Mouse (Mus musculus): ENCODE results near the gene Ano8. TPM values are rescaled to one million over a fixed set of nuclear protein-coding genes. Genes with fewer than 3 reads are reported as not detected.

Ano8 gene
- polyA plus RNA-seq, 1 experiment from 2014 or later, result 2.3 TPM

DNA sequence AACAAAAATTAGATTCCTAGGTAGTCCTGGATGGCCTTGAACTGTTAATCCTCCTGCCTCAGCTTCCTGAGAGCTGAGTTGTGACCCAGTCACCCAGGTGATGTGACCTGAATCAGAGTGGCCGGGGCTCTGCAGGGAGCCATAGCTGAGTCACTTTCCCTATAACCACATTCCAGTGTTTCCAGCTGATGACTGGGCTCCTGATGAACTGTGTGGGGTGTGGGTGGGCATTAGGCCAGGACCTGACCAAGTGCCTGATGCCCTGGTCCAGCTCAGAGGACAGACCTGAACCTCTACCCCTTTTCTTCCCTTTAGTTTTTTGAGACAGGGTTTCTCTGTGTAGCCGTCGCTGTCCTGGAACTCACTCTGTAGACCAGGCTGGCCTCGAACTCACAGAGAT lies 19.6 kb upstream of the Ano8 start:
- no peak for ATAC-seq
- Histone ChIP-seq H3K4me3 (ENCODE audit: low read length) (no peak overlapping the region), H3K27me3 (replicated peaks; ENCODE audit: control insufficient read depth, insufficient read depth, low read length) (peaks cover 28% of the 10 kb centered on the region), H3K27ac (ENCODE audit: low read depth, low read length) (no peak overlapping the region), H3K9me3 (ENCODE audit: control insufficient read depth, low read length) (no peaks in the 10 kb centered on the region), H3K4me2 (ENCODE audit: low read length) (no peak overlapping the region), H3K9ac (ENCODE audit: low read depth, low read length) (no peak overlapping the region), H3K4me1 (ENCODE audit: control insufficient read depth, insufficient read depth, low read depth, low read length) (peaks cover 2% of the 10 kb centered on the region; the same call in 1 of the 2 replicates), H3K36me3 (ENCODE audit: control insufficient read depth, insufficient read depth, low read length) (no peaks in the 10 kb centered on the region)
- WGBS, result 98% methylated on average over 4 of the region's 4 CpGs

DNA sequence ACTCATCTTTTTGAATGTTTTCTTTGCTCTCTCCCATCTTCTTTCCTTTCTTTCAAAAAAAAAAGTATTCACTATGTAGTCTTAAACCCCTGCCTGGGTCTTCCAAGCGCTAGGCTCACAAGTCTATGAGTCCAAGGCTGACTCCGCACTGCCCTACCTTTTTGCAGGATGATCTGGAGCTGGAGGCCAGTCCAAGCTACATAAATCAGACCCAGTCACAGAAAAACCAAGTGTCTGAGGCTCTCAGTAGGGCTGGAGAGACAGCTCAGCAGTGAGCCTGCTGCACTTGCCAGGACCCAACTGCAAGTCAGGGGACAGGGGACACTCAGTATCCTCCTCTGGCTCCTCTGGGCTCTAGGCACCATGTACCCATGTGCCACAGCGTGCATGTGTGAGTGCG lies 18.6 kb upstream of the Ano8 start:
- Histone ChIP-seq H3K9ac (ENCODE audit: low read depth, low read length) (no peak overlapping the region), H3K9me3 (ENCODE audit: control insufficient read depth, low read length) (no peaks in the 10 kb centered on the region), H3K36me3 (ENCODE audit: control insufficient read depth, insufficient read depth, low read length) (no peaks in the 10 kb centered on the region), H3K27ac (ENCODE audit: low read depth, low read length) (no peak overlapping the region), H3K4me3 (ENCODE audit: low read length) (no peak overlapping the region), H3K4me2 (ENCODE audit: low read length) (no peak overlapping the region), H3K27me3 (replicated peaks; ENCODE audit: control insufficient read depth, insufficient read depth, low read length) (peaks cover 25% of the 10 kb centered on the region), H3K4me1 (ENCODE audit: control insufficient read depth, insufficient read depth, low read depth, low read length) (peaks cover 2% of the 10 kb centered on the region; the same call in 1 of the 2 replicates)
- WGBS, result 94% methylated on average over 4 of the region's 4 CpGs
- ATAC-seq, result no peak

DNA sequence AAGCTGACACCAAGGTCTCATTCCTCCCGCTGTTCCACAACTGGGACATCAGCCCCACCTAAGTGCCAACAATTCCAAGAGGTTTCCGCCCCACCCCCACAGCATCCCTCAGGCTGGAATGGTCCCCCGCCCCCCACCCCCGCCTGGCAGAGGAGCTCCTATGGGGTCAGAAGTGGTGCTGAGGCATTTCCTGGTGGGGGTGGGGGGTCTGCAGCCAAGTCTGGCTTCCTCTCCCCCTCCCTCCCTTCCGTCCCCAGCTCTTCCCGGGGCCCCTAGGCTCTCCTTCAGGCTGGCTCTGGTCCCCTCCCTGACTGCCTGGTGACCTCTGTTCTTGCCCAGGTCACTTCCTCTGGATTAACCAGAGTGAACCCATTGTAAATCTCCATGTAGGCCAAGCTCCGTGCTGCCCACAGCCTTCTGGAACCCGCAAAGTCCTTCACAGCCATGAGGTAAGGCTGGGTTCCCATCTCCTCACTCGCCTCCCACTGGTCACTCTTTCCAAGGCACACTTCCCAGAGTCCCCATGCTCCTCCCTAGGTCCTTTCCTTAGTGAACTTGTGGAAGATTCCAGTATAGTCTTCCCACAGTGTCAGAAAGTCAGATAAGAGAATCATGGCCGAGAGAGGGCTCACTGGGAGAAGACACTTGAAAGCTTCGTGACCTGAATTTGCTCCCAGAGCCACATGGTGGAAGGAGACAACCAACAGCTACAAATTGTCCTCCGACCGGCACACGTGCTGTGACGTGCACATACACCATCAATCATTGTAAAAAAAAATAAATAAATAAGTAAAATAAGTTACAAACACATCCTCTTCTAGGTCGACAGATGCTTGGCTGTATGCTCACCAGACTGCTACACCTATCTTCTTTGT lies 13.3 kb upstream of the Ano8 start:
- Histone ChIP-seq H3K4me1 (ENCODE audit: control insufficient read depth, insufficient read depth, low read depth, low read length) (peaks cover 6% of the 10 kb centered on the region), H3K4me3 (ENCODE audit: low read length) (no peak overlapping the region), H3K9me3 (ENCODE audit: control insufficient read depth, low read length) (no peaks in the 10 kb centered on the region), H3K9ac (ENCODE audit: low read depth, low read length) (no peak overlapping the region), H3K27ac (ENCODE audit: low read depth, low read length) (no peak overlapping the region), H3K4me2 (ENCODE audit: low read length) (no peak overlapping the region), H3K27me3 (replicated peaks; ENCODE audit: control insufficient read depth, insufficient read depth, low read length) (no peaks in the 10 kb centered on the region), H3K36me3 (ENCODE audit: control insufficient read depth, insufficient read depth, low read length) (0 out of 2 replicates have a peak, but pooled peaks cover under 1% of the 10 kb centered on the region)
- ATAC-seq, result no peak
- WGBS, result 38% methylated on average over 16 of the region's 16 CpGs

DNA sequence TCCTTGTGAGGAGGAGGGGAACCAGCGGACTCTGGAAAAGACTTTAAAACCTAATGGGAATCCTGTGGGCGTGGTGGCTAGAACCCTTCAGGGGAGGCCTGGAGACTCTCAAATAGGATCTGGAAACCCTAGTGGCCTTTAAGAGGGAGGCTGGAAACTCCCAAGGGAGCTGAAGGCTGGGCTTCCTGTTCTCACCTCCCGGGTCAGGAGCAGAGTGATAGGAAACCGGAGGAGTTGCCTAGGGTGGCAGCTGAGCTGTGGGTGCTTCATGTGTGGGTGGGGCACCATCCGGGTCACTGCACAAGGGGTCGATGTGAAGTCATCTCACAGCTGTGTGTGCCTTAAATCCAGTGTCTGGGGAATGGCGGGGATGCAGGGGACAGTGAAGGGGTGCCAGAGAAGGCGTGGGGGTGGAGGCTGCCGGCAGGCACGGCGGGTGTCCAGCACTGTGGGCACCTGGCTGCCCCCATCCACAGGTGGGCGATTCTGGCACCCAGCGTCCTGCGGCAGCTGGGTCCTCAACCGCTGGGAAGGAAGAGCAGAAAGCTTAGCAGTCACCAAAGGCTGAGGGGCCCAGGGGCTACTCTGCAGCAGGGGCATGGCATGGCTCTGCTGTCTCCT lies 12.2 kb upstream of the Ano8 start:
- H3K9me3 ChIP-seq (ENCODE audit: control insufficient read depth, low read length), result no peaks in the 10 kb centered on the region
- H3K4me1 ChIP-seq (ENCODE audit: control insufficient read depth, insufficient read depth, low read depth, low read length), result peaks cover 6% of the 10 kb centered on the region
- no peak overlapping the region for H3K4me3 ChIP-seq (ENCODE audit: low read length)
- ATAC-seq, result no peak
- H3K9ac ChIP-seq (ENCODE audit: low read depth, low read length), result no peak overlapping the region
- 34% methylated on average over 12 of the region's 15 CpGs for WGBS
- H3K36me3 ChIP-seq (ENCODE audit: control insufficient read depth, insufficient read depth, low read length), result peaks cover 5% of the 10 kb centered on the region
- no peaks in the 10 kb centered on the region for H3K27me3 ChIP-seq (replicated peaks; ENCODE audit: control insufficient read depth, insufficient read depth, low read length)
- H3K27ac ChIP-seq (ENCODE audit: low read depth, low read length), result no peak overlapping the region
- no peak overlapping the region for H3K4me2 ChIP-seq (ENCODE audit: low read length)

DNA sequence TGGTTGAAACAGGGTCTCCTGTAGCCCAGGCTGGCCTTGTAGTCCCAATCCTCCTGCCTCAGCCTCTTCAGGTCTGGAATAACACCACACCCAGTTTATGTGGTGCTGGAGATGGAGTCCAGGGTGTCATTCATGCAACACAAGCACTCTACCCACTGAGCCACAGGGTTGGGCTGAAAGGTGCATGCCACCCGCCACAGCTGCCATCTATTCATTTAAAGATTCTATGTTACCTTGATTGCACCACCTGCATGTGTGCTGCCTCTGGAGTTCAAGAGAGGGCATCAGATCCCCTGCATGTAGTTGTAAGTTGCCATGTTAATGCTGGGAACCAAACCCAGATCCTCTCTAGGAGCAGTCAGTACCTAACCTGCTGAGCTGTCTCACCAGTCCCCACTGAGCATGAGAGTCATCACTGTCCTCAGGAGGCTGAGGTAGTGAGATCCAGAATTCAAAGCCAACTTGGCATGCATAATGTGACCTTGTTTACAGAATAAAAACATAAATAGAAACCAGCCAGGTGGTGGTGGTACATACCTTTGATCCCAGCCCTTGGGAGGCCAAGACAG lies 11.4 kb upstream of the Ano8 start:
- H3K9me3 ChIP-seq (ENCODE audit: control insufficient read depth, low read length), result no peaks in the 10 kb centered on the region
- no peak overlapping the region for H3K9ac ChIP-seq (ENCODE audit: low read depth, low read length)
- peaks cover 6% of the 10 kb centered on the region for H3K4me1 ChIP-seq (ENCODE audit: control insufficient read depth, insufficient read depth, low read depth, low read length)
- H3K27ac ChIP-seq (ENCODE audit: low read depth, low read length), result 0 out of 2 replicates have a peak overlapping the region, but pooled peaks have one; percentile 17
- peaks cover 13% of the 10 kb centered on the region for H3K36me3 ChIP-seq (ENCODE audit: control insufficient read depth, insufficient read depth, low read length)
- no peaks in the 10 kb centered on the region for H3K27me3 ChIP-seq (replicated peaks; ENCODE audit: control insufficient read depth, insufficient read depth, low read length)
- ATAC-seq, result no peak
- H3K4me2 ChIP-seq (ENCODE audit: low read length), result no peak overlapping the region
- no peak overlapping the region for H3K4me3 ChIP-seq (ENCODE audit: low read length)
- WGBS, result 100% methylated on average over 1 of the region's 1 CpGs

DNA sequence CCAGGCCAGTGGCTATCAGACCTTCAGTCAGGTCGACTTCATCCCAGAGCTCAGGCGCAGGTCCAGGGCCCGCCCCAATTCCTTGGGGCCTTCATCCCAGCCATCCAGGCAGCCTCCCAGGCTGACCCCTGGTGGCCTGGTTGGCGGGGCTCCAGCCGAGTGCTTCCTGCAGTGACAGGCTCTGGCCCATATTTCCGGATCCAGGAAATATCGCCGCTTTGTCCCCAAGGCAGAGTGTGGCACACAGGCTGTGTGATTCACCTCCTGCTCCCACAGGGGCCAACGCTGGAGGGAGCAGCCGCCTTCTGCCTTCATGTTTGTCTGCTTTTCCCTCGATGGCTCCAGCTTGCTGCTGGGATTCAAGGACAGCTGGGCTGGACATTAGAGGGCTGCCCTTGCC lies 10.7 kb upstream of the Ano8 start:
- Histone ChIP-seq H3K4me2 (ENCODE audit: low read length) (no peak overlapping the region), H3K4me3 (ENCODE audit: low read length) (no peak overlapping the region), H3K4me1 (ENCODE audit: control insufficient read depth, insufficient read depth, low read depth, low read length) (peaks cover 6% of the 10 kb centered on the region), H3K27me3 (replicated peaks; ENCODE audit: control insufficient read depth, insufficient read depth, low read length) (no peaks in the 10 kb centered on the region), H3K9me3 (ENCODE audit: control insufficient read depth, low read length) (no peaks in the 10 kb centered on the region), H3K27ac (ENCODE audit: low read depth, low read length) (no peak overlapping the region), H3K36me3 (ENCODE audit: control insufficient read depth, insufficient read depth, low read length) (peaks cover 17% of the 10 kb centered on the region), H3K9ac (ENCODE audit: low read depth, low read length) (no peak overlapping the region)
- WGBS, result 40% methylated on average over 11 of the region's 11 CpGs
- ATAC-seq, result no peak

DNA sequence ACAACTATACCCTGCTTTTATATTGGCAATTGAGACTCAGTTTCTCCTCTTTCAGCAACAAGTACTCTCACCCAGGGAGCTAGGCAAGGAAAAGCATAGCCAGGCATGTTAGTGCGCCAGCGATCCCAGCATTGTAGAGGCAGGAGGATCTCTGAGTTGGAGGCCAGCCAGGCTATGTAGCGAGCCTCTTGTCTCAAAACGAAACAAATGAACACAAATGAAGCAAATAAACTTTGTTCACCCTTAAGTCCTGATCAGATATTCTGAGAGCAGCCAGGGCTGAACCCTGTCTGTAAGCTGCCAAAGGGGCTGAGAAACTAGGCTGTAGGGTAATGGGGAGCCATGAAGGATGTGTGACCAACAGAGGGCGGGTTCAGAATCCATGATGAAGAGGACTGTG lies 10.0 kb upstream of the Ano8 start:
- Histone ChIP-seq H3K4me1 (ENCODE audit: control insufficient read depth, insufficient read depth, low read depth, low read length) (peaks cover 6% of the 10 kb centered on the region), H3K4me3 (ENCODE audit: low read length) (no peak overlapping the region), H3K9me3 (ENCODE audit: control insufficient read depth, low read length) (no peaks in the 10 kb centered on the region), H3K9ac (ENCODE audit: low read depth, low read length) (no peak overlapping the region), H3K36me3 (ENCODE audit: control insufficient read depth, insufficient read depth, low read length) (peaks cover 18% of the 10 kb centered on the region), H3K27ac (ENCODE audit: low read depth, low read length) (no peak overlapping the region), H3K27me3 (replicated peaks; ENCODE audit: control insufficient read depth, insufficient read depth, low read length) (no peaks in the 10 kb centered on the region), H3K4me2 (ENCODE audit: low read length) (no peak overlapping the region)
- 84% methylated on average over 5 of the region's 5 CpGs for WGBS
- no peak for ATAC-seq

DNA sequence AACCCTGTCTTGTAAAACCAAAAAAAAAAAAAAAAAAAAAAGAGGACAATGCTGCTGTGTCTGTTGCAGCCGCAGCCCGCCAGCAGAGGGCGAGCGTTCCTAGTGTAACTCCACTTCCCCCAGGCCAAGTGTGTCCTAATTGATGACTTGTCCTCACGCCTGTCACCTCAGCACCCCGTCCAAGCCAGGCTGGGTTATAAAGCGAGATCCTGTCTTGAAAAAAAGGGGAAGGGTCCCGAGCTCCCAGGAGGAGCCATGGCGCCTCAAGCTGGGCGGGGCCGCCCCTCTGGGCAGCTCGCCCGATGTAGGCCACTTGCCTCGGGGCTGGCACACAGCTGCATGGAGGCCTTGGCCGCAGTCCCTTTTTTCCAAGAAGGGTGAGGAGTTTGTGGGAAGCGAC lies 9.3 kb upstream of the Ano8 start:
- peaks cover 20% of the 10 kb centered on the region for H3K36me3 ChIP-seq (ENCODE audit: control insufficient read depth, insufficient read depth, low read length)
- 13% methylated on average over 16 of the region's 16 CpGs for WGBS
- H3K4me1 ChIP-seq (ENCODE audit: control insufficient read depth, insufficient read depth, low read depth, low read length), result peaks cover 8% of the 10 kb centered on the region
- H3K4me3 ChIP-seq (ENCODE audit: low read length), result no peak overlapping the region
- peak overlapping the region; percentile 20 for H3K4me2 ChIP-seq (ENCODE audit: low read length)
- no peaks in the 10 kb centered on the region for H3K27me3 ChIP-seq (replicated peaks; ENCODE audit: control insufficient read depth, insufficient read depth, low read length)
- no peaks in the 10 kb centered on the region for H3K9me3 ChIP-seq (ENCODE audit: control insufficient read depth, low read length)
- ATAC-seq, result peak; percentile 76
- H3K27ac ChIP-seq (ENCODE audit: low read depth, low read length), result no peak overlapping the region
- H3K9ac ChIP-seq (ENCODE audit: low read depth, low read length), result no peak overlapping the region

DNA sequence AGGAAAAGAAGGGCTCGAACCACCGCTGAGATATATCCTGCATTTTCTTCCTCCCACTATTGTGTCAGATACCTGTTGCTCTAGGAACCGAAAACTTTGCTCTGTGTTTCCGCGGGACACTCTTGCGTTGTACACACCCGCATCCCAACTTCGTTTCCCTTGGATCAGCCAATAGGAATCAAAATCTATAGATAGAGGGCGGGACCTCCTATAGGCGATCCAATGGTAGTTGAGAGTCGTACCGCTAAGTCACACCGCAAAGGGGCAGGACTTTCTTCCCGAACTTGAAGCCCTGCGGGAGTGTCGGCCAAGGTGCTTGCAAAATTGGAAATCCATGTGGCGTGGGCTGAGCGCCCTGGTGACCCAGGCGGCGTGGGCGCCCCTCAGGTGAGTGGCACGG lies 2.7 kb upstream of the Ano8 start:
- H3K9me3 ChIP-seq (ENCODE audit: control insufficient read depth, low read length), result no peaks in the 10 kb centered on the region
- peaks cover 21% of the 10 kb centered on the region for H3K36me3 ChIP-seq (ENCODE audit: control insufficient read depth, insufficient read depth, low read length)
- no peaks in the 10 kb centered on the region for H3K27me3 ChIP-seq (replicated peaks; ENCODE audit: control insufficient read depth, insufficient read depth, low read length)
- H3K4me2 ChIP-seq (ENCODE audit: low read length), result peak overlapping the region; percentile 98
- H3K27ac ChIP-seq (ENCODE audit: low read depth, low read length), result 0 out of 2 replicates have a peak overlapping the region, but pooled peaks have one; percentile 79
- peak; percentile 87 for ATAC-seq
- peak overlapping the region; percentile 59 for H3K4me3 ChIP-seq (ENCODE audit: low read length)
- H3K4me1 ChIP-seq (ENCODE audit: control insufficient read depth, insufficient read depth, low read depth, low read length), result peaks cover 31% of the 10 kb centered on the region
- under 1% methylated on average over 22 of the region's 22 CpGs for WGBS
- H3K9ac ChIP-seq (ENCODE audit: low read depth, low read length), result peak overlapping the region; percentile 74

All from hindbrain, embryonic 16.5 days (tissue).